Mouse (Mus musculus) midbrain, embryonic 12.5 days (tissue): ENCODE measurements around the gene Chd2. TPM values are rescaled to one million over a fixed set of nuclear protein-coding genes. Genes with fewer than 3 reads are reported as not detected.
A peak's percentile ranks its signal among the peaks of the same experiment; 100 is the strongest.
"Not testable (repeated sequence)": the region's sequence is repeated elsewhere in the genome, so short reads cannot be mapped to it uniquely, and the experiment has no call there.

Experiments used
- ATAC-seq: fragments of 200-750 bp; cut with Nextera tagmentation; 2 replicates; pipeline ENCODE4 v1.8.0; 2017; ENCODE audit warnings: low read depth, moderate TSS enrichment, moderate library complexity; ENCODE audit not compliant: low FRiP score
- H3K27ac ChIP-seq: fragments of 300-500 bp; sonication (generic); replicated peaks from 2 replicates; pipeline ENCODE4 v1.5.1; 2016; ENCODE audit warnings: mild to moderate bottlenecking
- H3K27me3 ChIP-seq: fragments of 300-500 bp; sonication (generic); 2 replicates; pipeline ENCODE4 v1.6.1; 2016; ENCODE audit warnings: mild to moderate bottlenecking
- H3K36me3 ChIP-seq: fragments of 300-500 bp; sonication (generic); 2 replicates; pipeline ENCODE4 v1.6.1; 2016
- H3K4me1 ChIP-seq: fragments of 300-500 bp; sonication (generic); 2 replicates; pipeline ENCODE4 v1.6.1; 2016
- H3K4me2 ChIP-seq: fragments of 300-500 bp; sonication (generic); replicated peaks from 2 replicates; pipeline ENCODE4 v1.6.1; 2016; ENCODE audit warnings: mild to moderate bottlenecking, moderate library complexity
- H3K4me3 ChIP-seq: fragments of 300-500 bp; sonication (generic); 2 replicates; pipeline ENCODE4 v1.5.1; 2016; ENCODE audit warnings: mild to moderate bottlenecking
- H3K9ac ChIP-seq: fragments of 300-500 bp; sonication (generic); replicated peaks from 2 replicates; pipeline ENCODE4 v1.6.1; 2016; ENCODE audit warnings: mild to moderate bottlenecking, moderate library complexity
- H3K9me3 ChIP-seq: fragments of 300-500 bp; sonication (generic); 2 replicates; pipeline ENCODE4 v1.6.1; 2016; ENCODE audit warnings: mild to moderate bottlenecking
- WGBS: fragments of 180-500 bp; shearing (Covaris S2); methylation state at CpG from one replicate; pipeline ENCODE4 v1.1.7; 2016; 5-methylcytosine and 5-hydroxymethylcytosine counted together
- polyA plus RNA-seq: library from polyadenylated mRNA; unstranded; fragments of >200 nt; fragmentation: Nextera tagmentation; extraction: Ambion mirVana; gene quantifications from 2 replicates; pipeline ENCODE4 v1.2.1, GENCODE M21; 2016

Gene Chd2
- polyA plus RNA-seq, 1 experiment from 2014 or later: 54.8 TPM

DNA sequence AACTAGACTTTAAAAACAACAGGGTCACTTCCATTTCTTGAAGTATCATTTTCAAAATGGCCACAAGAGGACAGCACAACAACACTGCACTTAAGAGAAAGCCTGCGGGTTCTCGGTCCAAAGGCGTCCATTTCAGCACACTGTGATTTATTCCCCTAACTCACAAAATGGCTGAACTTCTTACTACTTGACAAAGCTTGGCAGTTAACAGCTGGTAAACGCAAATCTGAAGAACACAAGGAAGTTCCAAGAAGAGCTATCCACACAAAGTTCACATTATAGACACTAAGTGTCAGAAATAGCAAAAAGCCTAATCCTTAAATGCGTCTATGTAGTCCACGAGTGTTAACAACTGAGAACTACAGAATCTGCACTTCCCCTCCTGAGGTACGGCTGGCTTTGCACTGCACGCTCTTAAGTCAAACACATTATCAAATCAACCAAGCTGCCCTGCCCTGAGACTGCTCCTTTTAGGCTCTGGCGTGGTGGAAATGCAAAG lies 17.1 kb downstream of the Chd2 start:
- WGBS: 51% methylated on average over 9 of the region's 9 CpGs
- H3K4me3 ChIP-seq: no peak overlapping the region
- H3K36me3 ChIP-seq: peaks cover 14% of the 10 kb centered on the region; the same call in 1 of the 2 replicates
- peak; percentile 59; the same call in 1 of the 2 replicates for ATAC-seq
- peak overlapping the region; percentile 83 for H3K27ac ChIP-seq
- no peak overlapping the region; the same call in 1 of the 2 replicates for H3K4me2 ChIP-seq
- H3K27me3 ChIP-seq: no peaks in the 10 kb centered on the region
- no peaks in the 10 kb centered on the region for H3K9me3 ChIP-seq
- H3K4me1 ChIP-seq: peaks cover 20% of the 10 kb centered on the region
- H3K9ac ChIP-seq: no peak overlapping the region

DNA sequence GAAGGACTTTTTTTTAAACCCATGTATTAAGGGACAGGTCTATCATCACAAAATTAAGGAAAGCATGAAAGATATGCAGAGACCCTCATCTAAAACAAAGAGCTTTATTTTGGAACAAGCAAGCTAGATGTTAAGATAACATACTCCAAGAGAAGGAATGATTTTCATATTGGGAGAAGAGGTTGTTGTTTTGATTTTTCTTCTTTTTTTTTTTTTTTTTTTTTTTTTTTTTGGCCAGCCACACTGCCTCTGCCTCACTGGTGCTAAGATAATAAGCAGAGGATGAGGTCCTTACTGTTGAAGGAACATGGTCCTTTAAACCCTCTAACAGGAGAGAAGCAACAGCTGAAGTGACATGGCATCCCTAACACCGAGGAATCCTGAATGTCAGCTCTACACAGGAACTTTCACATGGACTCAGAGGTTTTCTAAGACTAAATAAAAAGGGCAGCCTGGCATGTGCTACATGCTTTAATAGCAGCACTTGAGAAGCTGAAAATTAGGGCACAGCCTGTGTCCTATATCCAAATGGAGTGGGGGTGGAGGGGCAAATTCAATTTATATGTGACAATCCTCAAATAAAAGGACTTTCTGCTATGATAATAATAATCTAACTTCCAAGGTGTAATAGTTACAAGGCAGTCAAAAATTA lies 17.9 kb downstream of the Chd2 start:
- no peak overlapping the region for H3K27ac ChIP-seq
- peaks cover 21% of the 10 kb centered on the region for H3K36me3 ChIP-seq
- H3K4me3 ChIP-seq: no peak overlapping the region
- H3K27me3 ChIP-seq: no peaks in the 10 kb centered on the region
- H3K4me2 ChIP-seq: no peak overlapping the region
- no peak for ATAC-seq
- WGBS: 84% methylated on average over 1 of the region's 1 CpGs
- no peaks in the 10 kb centered on the region for H3K9me3 ChIP-seq
- no peak overlapping the region for H3K9ac ChIP-seq
- H3K4me1 ChIP-seq: peaks cover 20% of the 10 kb centered on the region

DNA sequence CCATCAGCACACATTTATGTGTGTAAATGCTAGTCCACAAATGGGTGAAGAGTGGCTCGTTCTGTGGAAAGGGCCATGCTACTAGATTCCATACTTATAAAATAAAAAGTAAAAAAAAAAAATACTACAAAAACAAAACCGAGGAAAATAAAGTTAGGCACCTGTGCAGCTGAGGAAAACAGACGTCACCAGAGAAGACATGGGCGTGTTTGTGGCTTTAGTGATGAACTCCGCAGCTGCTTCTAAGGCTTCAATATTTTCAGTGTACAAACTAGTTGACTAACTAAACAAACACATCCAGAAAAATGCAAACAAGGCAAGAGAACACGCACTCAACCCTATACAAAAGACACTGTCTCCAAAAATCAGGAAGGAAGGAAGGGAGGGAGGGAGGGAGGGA lies 18.4 kb downstream of the Chd2 start:
- ATAC-seq: no peak
- no peak overlapping the region for H3K4me3 ChIP-seq
- no peak overlapping the region for H3K9ac ChIP-seq
- no peak overlapping the region for H3K4me2 ChIP-seq
- H3K4me1 ChIP-seq: peaks cover 20% of the 10 kb centered on the region
- 85% methylated on average over 6 of the region's 6 CpGs for WGBS
- no peaks in the 10 kb centered on the region for H3K9me3 ChIP-seq
- peaks cover 24% of the 10 kb centered on the region for H3K36me3 ChIP-seq
- H3K27ac ChIP-seq: no peak overlapping the region
- no peaks in the 10 kb centered on the region for H3K27me3 ChIP-seq

DNA sequence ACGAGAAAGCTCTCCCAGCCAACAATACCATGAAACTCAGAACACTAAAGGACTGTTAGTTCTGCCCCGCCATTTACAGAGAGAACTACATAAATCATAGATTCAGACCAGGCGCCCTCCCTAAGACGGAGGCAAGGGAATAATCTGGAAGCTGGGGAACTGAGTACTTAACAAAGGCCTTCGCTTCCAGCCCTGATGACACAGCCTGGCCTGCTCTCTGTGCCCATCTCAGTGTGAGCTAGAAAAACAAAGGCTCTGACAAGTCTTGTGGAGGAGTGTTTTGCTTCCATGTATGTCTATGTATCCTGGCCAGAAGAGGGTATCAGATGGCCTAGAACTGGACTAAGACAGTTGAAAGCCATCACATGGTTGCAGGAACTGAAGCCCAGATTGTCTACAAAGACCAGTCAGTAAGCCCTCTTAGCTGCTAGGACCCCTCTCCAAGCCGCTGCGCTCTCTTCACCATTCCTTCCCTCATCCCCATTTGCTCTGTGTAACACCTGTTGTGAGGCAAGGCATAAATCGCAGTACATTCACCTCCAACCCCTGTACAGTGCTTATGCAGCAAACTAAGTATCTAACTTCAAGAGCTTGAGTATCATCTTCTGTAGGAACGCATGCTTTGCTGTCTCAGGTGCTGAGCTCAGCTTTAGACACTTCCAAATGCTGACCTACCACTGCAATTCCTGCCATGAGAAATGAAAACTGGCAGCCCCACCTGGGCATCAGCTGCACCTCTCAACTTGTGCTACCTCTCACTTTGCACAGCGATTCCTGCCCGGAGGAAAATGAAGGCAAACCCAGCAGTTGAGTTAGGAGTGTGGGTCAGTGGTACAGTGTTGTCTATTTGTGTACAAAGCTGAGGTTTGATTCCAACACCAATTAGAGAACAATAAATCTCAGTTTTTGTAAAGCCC lies 20.1 kb downstream of the Chd2 start:
- no peak overlapping the region for H3K4me3 ChIP-seq
- H3K27ac ChIP-seq: peak overlapping the region; percentile 52
- no peaks in the 10 kb centered on the region for H3K9me3 ChIP-seq
- no peak overlapping the region for H3K9ac ChIP-seq
- 87% methylated on average over 11 of the region's 11 CpGs for WGBS
- no peak for ATAC-seq
- H3K27me3 ChIP-seq: no peaks in the 10 kb centered on the region
- peaks cover 20% of the 10 kb centered on the region for H3K4me1 ChIP-seq
- no peak overlapping the region for H3K4me2 ChIP-seq
- H3K36me3 ChIP-seq: peaks cover 35% of the 10 kb centered on the region

DNA sequence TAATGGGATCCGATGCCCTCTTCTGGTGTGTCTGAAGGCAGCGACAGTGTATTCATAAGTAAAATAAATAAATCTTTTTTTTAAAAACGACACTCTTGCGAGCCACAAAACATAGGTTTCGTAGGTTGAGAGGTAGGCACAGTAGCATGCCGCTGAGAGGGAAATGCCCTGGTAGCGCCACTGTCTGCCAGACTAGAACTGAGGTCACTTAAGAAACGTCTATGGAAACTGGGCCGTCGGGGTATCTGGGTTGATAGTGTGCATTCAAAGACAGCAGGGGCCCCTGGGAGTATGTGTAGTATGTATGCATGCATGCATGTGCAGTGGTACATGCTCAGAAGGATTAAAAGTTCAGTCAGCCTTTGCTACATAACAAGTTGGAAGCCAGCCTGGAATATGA lies 21.4 kb downstream of the Chd2 start:
- 90% methylated on average over 10 of the region's 10 CpGs for WGBS
- Histone ChIP-seq H3K9me3 (no peaks in the 10 kb centered on the region), H3K27me3 (no peaks in the 10 kb centered on the region), H3K36me3 (peaks cover 46% of the 10 kb centered on the region), H3K4me3 (no peak overlapping the region), H3K4me1 (peaks cover 20% of the 10 kb centered on the region), H3K4me2 (no peak overlapping the region), H3K27ac (no peak overlapping the region; the same call in 1 of the 2 replicates), H3K9ac (no peak overlapping the region)
- ATAC-seq: no peak

DNA sequence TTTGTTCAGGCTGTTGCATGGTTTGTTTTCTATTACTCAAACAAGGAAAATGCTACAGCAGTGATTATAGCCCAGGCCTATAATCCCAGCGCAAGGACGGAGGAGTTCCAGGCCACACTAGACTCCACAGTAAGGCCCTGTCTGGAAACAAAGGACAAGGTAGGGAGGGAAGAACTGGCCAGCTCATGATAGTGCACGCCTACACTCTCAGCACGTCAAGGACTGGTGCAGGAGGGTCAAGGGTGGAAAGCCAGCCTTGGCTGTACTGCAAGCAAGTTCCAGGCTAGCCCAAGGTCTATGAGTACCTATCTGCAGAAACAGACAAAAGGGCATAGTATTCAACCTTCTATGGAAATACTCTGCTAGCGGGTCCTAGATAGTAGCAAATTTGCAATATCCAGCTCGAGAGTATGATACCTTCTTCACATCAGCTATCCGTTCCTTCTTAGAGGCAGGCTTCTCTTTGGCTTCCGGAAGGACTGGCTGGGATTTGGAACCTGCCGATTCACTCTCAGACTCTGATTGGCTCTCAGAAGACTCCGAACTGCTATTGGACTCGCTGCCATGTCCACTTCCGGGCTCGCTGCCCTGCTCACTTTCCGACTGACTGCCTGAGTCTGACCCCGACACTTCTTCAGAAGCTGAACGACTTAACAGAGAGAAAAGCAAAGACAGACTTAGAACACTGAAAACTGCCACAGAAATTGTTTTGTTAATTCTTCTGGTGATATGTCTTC lies 22.4 kb downstream of the Chd2 start:
- peaks cover 56% of the 10 kb centered on the region for H3K36me3 ChIP-seq
- no peak overlapping the region for H3K27ac ChIP-seq
- WGBS: 92% methylated on average over 16 of the region's 16 CpGs
- peaks cover 14% of the 10 kb centered on the region for H3K4me1 ChIP-seq
- no peak overlapping the region for H3K9ac ChIP-seq
- no peaks in the 10 kb centered on the region for H3K9me3 ChIP-seq
- no peaks in the 10 kb centered on the region for H3K27me3 ChIP-seq
- no peak for ATAC-seq
- no peak overlapping the region for H3K4me3 ChIP-seq
- H3K4me2 ChIP-seq: no peak overlapping the region

DNA sequence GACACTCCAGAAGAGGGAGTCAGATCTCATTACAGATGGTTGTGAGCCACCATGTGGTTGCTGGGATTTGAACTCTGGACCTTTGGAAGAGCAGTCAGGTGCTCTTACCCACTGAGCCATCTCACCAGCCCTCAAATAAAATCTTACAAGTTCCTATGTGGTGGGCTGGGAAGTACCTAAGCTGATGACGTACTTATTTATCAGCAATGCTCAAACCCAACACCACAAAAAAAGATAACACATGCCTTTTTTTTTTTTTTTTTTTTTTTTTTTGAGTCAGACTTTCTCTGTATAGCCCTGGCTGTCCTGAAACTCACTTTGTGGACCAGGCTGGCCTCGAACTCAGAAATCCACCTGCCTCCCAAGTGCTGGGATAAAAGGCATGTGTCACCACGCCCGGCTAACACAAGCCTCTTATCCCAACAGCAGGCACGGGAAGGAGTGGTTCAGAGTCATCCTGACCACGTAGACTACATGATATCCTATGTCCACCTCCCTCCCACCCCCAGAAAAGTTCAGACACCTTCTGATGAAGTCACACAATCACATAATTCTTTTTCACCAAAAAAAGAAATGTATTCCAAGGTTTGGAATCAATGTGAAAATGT lies 23.2 kb downstream of the Chd2 start:
- not testable (repeated sequence) for H3K9me3 ChIP-seq, H3K4me3 ChIP-seq, H3K9ac ChIP-seq, H3K4me2 ChIP-seq, H3K27me3 ChIP-seq, H3K27ac ChIP-seq, ATAC-seq
- H3K36me3 ChIP-seq: peaks cover 62% of the 10 kb centered on the region
- H3K4me1 ChIP-seq: peaks cover 11% of the 10 kb centered on the region
- 89% methylated on average over 6 of the region's 6 CpGs for WGBS

DNA sequence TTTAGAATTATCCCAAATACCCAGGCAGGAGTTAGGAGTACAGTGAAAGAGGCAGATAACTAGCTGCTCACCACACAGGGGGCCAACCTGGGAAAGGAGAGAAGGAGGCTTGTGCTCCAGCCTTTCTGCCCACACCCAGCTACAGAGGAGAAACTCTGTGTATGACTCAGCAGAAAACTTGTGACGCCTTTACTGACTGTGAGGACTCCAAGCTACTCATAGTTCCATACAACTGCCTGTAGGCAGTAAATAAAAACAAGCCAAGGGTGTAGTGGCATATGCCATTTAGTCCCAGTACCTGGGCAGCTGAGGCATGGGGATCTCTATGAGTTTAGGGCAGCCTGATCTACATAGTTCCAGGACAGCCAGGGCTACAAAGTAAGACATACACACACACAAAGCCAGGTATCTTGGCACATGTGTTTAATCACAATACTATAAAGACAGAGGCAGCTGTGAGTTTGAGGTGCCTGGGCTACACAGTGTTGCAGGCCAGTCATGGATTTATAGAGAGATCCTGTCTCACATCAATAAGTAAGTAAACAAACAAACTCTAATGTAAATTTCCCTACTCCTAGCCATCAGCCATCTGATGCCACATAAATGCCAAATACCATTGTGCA lies 24.1 kb downstream of the Chd2 start:
- Histone ChIP-seq H3K36me3 (peaks cover 67% of the 10 kb centered on the region), H3K4me2 (no peak overlapping the region), H3K9me3 (no peaks in the 10 kb centered on the region), H3K9ac (no peak overlapping the region), H3K4me3 (no peak overlapping the region), H3K27ac (peak overlapping the region; percentile 39; the same call in 1 of the 2 replicates), H3K27me3 (no peaks in the 10 kb centered on the region), H3K4me1 (peaks cover 11% of the 10 kb centered on the region)
- 78% methylated on average over 1 of the region's 1 CpGs for WGBS
- no peak for ATAC-seq

DNA sequence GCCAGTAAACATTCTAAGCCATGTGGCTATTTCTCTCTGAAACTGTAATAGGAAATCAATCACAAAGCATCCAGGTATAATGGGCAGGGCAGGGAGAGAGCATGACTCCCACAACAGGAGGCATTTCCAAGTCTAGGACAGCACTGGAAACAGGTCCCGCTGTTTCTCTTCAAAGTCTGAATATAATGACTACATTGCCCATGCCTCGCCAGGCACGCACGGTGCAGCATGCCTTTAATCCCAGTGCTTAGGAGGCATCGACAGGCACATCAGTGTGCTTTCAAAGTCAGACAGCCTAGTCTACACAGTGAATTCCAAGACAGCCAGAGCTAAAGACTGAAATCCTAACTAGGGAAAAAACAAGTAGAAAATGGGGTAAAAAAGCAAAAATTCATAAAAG lies 24.8 kb downstream of the Chd2 start:
- Histone ChIP-seq H3K4me1 (peaks cover 10% of the 10 kb centered on the region), H3K27ac (no peak overlapping the region), H3K4me3 (no peak overlapping the region), H3K4me2 (no peak overlapping the region), H3K36me3 (peaks cover 71% of the 10 kb centered on the region), H3K9ac (no peak overlapping the region), H3K27me3 (no peaks in the 10 kb centered on the region), H3K9me3 (no peaks in the 10 kb centered on the region)
- ATAC-seq: no peak
- 73% methylated on average over 5 of the region's 5 CpGs for WGBS

DNA sequence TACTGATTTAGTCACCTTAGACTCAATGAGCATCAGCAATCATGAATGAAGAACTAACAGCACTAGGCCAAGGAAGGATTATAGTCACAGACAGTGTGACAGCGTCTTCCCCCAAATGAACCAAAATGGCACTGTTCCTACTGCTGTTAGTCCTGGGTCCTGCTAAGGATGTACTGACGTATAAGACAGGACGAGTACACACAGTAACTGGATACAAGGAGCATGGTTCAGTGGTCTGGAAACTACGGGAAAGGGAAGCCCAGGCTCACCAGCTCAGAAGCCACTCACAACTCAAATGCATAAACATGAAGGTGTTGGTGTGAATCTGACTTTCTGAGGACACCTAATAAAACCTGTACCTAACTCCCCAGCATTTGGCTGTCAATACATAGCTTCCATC lies 27.1 kb downstream of the Chd2 start:
- no peaks in the 10 kb centered on the region for H3K9me3 ChIP-seq
- no peaks in the 10 kb centered on the region for H3K4me1 ChIP-seq
- WGBS: 88% methylated on average over 4 of the region's 4 CpGs
- no peaks in the 10 kb centered on the region for H3K27me3 ChIP-seq
- H3K4me3 ChIP-seq: no peak overlapping the region
- H3K9ac ChIP-seq: no peak overlapping the region
- no peak for ATAC-seq
- no peak overlapping the region for H3K4me2 ChIP-seq
- H3K27ac ChIP-seq: no peak overlapping the region
- peaks cover 82% of the 10 kb centered on the region for H3K36me3 ChIP-seq

DNA sequence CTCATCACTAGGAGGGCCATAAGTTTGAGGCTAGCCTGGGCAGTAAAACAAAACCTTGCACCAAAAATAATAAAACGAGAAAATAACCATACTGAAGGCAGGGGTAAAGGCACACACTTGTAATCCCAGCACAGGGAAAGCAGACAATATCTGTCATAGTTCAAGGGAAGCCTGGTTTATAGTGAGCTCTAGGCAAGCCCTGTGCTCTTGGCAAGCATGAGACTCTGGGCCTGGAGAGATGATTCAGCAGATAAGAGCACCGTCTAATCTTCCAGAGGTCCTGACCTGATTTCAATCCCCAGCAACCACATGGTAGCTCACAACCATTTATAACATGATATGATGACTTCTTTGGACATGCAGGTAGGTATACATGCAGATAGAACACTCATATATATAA lies 29.2 kb downstream of the Chd2 start:
- no peaks in the 10 kb centered on the region for H3K27me3 ChIP-seq
- H3K9me3 ChIP-seq: no peaks in the 10 kb centered on the region
- peaks cover 86% of the 10 kb centered on the region for H3K36me3 ChIP-seq
- H3K4me3 ChIP-seq: no peak overlapping the region
- no peak overlapping the region for H3K9ac ChIP-seq
- no peak for ATAC-seq
- no peak overlapping the region for H3K27ac ChIP-seq
- 90% methylated on average over 2 of the region's 2 CpGs for WGBS
- no peaks in the 10 kb centered on the region for H3K4me1 ChIP-seq
- H3K4me2 ChIP-seq: no peak overlapping the region
